Mouse (Mus musculus) neural tube, embryonic 10.5 days (tissue): Measurements from ENCODE around the gene Cfap99.

Experiments used
- DNase-seq: peaks from one replicate; pipeline ENCODE4 v3.0.0-alpha.2; 2017; ENCODE audit warnings: low spot score; ENCODE audit errors: extremely low spot score

Cfap99 gene

GRCm38 (mm10) chr5:34278058-34278457 is 10.3 kb upstream of the Cfap99 start:
- DNase-seq, result no peak

GRCm38 (mm10) chr5:34279214-34279613 is 9.2 kb upstream of the Cfap99 start:
- no peak for DNase-seq

- DNase-seq, result no peak
Measured at GRCm38 (mm10) chr5:34280976-34281375, 7.4 kb upstream of the Cfap99 start.

GRCm38 (mm10) chr5:34283355-34283754 is 5.0 kb upstream of the Cfap99 start:
- no peak for DNase-seq

- DNase-seq, result no peak
Measured at GRCm38 (mm10) chr5:34284156-34284750, 4.1 kb upstream of the Cfap99 start.

- DNase-seq, result no peak
Measured at GRCm38 (mm10) chr5:34285285-34285684, 3.1 kb upstream of the Cfap99 start.

GRCm38 (mm10) chr5:34286516-34286915 is 1.9 kb upstream of the Cfap99 start:
- DNase-seq, result no peak

- peak; percentile 59 for DNase-seq
Measured at GRCm38 (mm10) chr5:34287001-34287837, 1.2 kb upstream of the Cfap99 start.

- peak; percentile 52 for DNase-seq
Measured at GRCm38 (mm10) chr5:34287838-34288145, 608 bp upstream of the Cfap99 start.

GRCm38 (mm10) chr5:34289286-34289685 is 886 bp downstream of the Cfap99 start:
- DNase-seq, result no peak

- no peak for DNase-seq
Measured at GRCm38 (mm10) chr5:34293363-34293762, 5.0 kb downstream of the Cfap99 start.

GRCm38 (mm10) chr5:34294696-34295095 is 6.3 kb downstream of the Cfap99 start:
- no peak for DNase-seq

GRCm38 (mm10) chr5:34295141-34295540 is 6.7 kb downstream of the Cfap99 start:
- no peak for DNase-seq

GRCm38 (mm10) chr5:34298061-34298460 is 9.7 kb downstream of the Cfap99 start:
- DNase-seq, result no peak

- no peak for DNase-seq
Measured at GRCm38 (mm10) chr5:34298937-34299535, 10.6 kb downstream of the Cfap99 start.

- DNase-seq, result no peak
Measured at GRCm38 (mm10) chr5:34302377-34302776, 14.0 kb downstream of the Cfap99 start.

GRCm38 (mm10) chr5:34309016-34309415 is 20.6 kb downstream of the Cfap99 start:
- DNase-seq, result no peak

- DNase-seq, result no peak
Measured at GRCm38 (mm10) chr5:34319491-34320034, 31.2 kb downstream of the Cfap99 start.

GRCm38 (mm10) chr5:34321236-34321635 is 32.8 kb downstream of the Cfap99 start:
- DNase-seq, result no peak

GRCm38 (mm10) chr5:34325286-34325685 is 36.9 kb downstream of the Cfap99 start:
- no peak for DNase-seq

GRCm38 (mm10) chr5:34326249-34326691 is 37.9 kb downstream of the Cfap99 start:
- peak; percentile 15 for DNase-seq

- DNase-seq, result peak; percentile 42
Measured at GRCm38 (mm10) chr5:34326875-34327576, 38.6 kb downstream of the Cfap99 start.
